Mouse (Mus musculus): Measurements from ENCODE around the gene Gm13290. TPM values are rescaled to one million over a fixed set of nuclear protein-coding genes. Genes with fewer than 3 reads are reported as not detected.
"Not testable (repeated sequence)": the region's sequence is repeated elsewhere in the genome, so short reads cannot be mapped to it uniquely, and the experiment has no call there.

The Gm13290 gene
- polyA plus RNA-seq, 1 experiment from 2014 or later = not detected

- not testable (repeated sequence) for H3K36me3 ChIP-seq (ENCODE audit: control insufficient read depth, insufficient read depth, low read length); H3K27ac ChIP-seq (ENCODE audit: low read depth, low read length); H3K4me1 ChIP-seq (ENCODE audit: control insufficient read depth, insufficient read depth, low read length); H3K27me3 ChIP-seq (ENCODE audit: control insufficient read depth, insufficient read depth, low read length); H3K9ac ChIP-seq (replicated peaks; ENCODE audit: low read depth, low read length); H3K9me3 ChIP-seq (ENCODE audit: control insufficient read depth, low read length); ATAC-seq (ENCODE audit: low read depth)
- 5% methylated on average over 20 of the region's 42 CpGs for WGBS
- peak overlapping the region; percentile 20; the same call in 1 of the 2 replicates for H3K4me3 ChIP-seq (ENCODE audit: low read depth, low read length)
- H3K4me2 ChIP-seq (ENCODE audit: low read depth, low read length) = peak overlapping the region; percentile 44
Observed at GRCm38 (mm10) chr4:88763384-88764018, 10.1 kb upstream of the Gm13290 start.

GRCm38 (mm10) chr4:88776622-88777021 lies 3.0 kb downstream of the Gm13290 start, which contains the start of gene Gm13289:
Gm13289 (plus strand) TSS chr4:88776922.
- H3K27ac ChIP-seq (ENCODE audit: low read depth, low read length); ATAC-seq (ENCODE audit: low read depth); H3K4me1 ChIP-seq (ENCODE audit: control insufficient read depth, insufficient read depth, low read length); H3K9me3 ChIP-seq (ENCODE audit: control insufficient read depth, low read length); H3K36me3 ChIP-seq (ENCODE audit: control insufficient read depth, insufficient read depth, low read length); H3K4me3 ChIP-seq (ENCODE audit: low read depth, low read length); H3K27me3 ChIP-seq (ENCODE audit: control insufficient read depth, insufficient read depth, low read length); H3K9ac ChIP-seq (replicated peaks; ENCODE audit: low read depth, low read length); H3K4me2 ChIP-seq (ENCODE audit: low read depth, low read length): not testable (repeated sequence)
- WGBS = no CpG with 5 or more reads among the region's 29 CpGs

GRCm38 (mm10) chr4:88779550-88779949 lies 5.9 kb downstream of the Gm13290 start, which contains the start of gene Gm13272:
Gm13272 (plus strand) TSS chr4:88779850.
- H3K27me3 ChIP-seq (ENCODE audit: control insufficient read depth, insufficient read depth, low read length); H3K4me1 ChIP-seq (ENCODE audit: control insufficient read depth, insufficient read depth, low read length); H3K9me3 ChIP-seq (ENCODE audit: control insufficient read depth, low read length); H3K27ac ChIP-seq (ENCODE audit: low read depth, low read length); H3K36me3 ChIP-seq (ENCODE audit: control insufficient read depth, insufficient read depth, low read length); H3K4me2 ChIP-seq (ENCODE audit: low read depth, low read length); ATAC-seq (ENCODE audit: low read depth); H3K4me3 ChIP-seq (ENCODE audit: low read depth, low read length); H3K9ac ChIP-seq (replicated peaks; ENCODE audit: low read depth, low read length): not testable (repeated sequence)
- WGBS = no CpG with 5 or more reads among the region's 29 CpGs

- not testable (repeated sequence) for H3K9ac ChIP-seq (replicated peaks; ENCODE audit: low read depth, low read length); ATAC-seq (ENCODE audit: low read depth); H3K27ac ChIP-seq (ENCODE audit: low read depth, low read length); H3K4me3 ChIP-seq (ENCODE audit: low read depth, low read length); H3K9me3 ChIP-seq (ENCODE audit: control insufficient read depth, low read length); H3K36me3 ChIP-seq (ENCODE audit: control insufficient read depth, insufficient read depth, low read length); H3K27me3 ChIP-seq (ENCODE audit: control insufficient read depth, insufficient read depth, low read length); H3K4me2 ChIP-seq (ENCODE audit: low read depth, low read length); H3K4me1 ChIP-seq (ENCODE audit: control insufficient read depth, insufficient read depth, low read length)
- 48% methylated on average over 15 of the region's 18 CpGs for WGBS
Observed at GRCm38 (mm10) chr4:88780320-88780719, 6.7 kb downstream of the Gm13290 start.

- H3K27ac ChIP-seq (ENCODE audit: low read depth, low read length); H3K9ac ChIP-seq (replicated peaks; ENCODE audit: low read depth, low read length); H3K4me1 ChIP-seq (ENCODE audit: control insufficient read depth, insufficient read depth, low read length); H3K27me3 ChIP-seq (ENCODE audit: control insufficient read depth, insufficient read depth, low read length); H3K9me3 ChIP-seq (ENCODE audit: control insufficient read depth, low read length); ATAC-seq (ENCODE audit: low read depth); H3K4me2 ChIP-seq (ENCODE audit: low read depth, low read length); H3K4me3 ChIP-seq (ENCODE audit: low read depth, low read length); H3K36me3 ChIP-seq (ENCODE audit: control insufficient read depth, insufficient read depth, low read length): not testable (repeated sequence)
- 9% methylated on average over 1 of the region's 7 CpGs for WGBS
Observed at GRCm38 (mm10) chr4:88781831-88782230, 8.2 kb downstream of the Gm13290 start, which contains the start of gene Ifnz. Ifnz (plus strand) TSS chr4:88782131.

- H3K36me3 ChIP-seq (ENCODE audit: control insufficient read depth, insufficient read depth, low read length); H3K27ac ChIP-seq (ENCODE audit: low read depth, low read length); H3K4me3 ChIP-seq (ENCODE audit: low read depth, low read length); H3K9ac ChIP-seq (replicated peaks; ENCODE audit: low read depth, low read length); H3K27me3 ChIP-seq (ENCODE audit: control insufficient read depth, insufficient read depth, low read length); H3K4me1 ChIP-seq (ENCODE audit: control insufficient read depth, insufficient read depth, low read length); ATAC-seq (ENCODE audit: low read depth); H3K9me3 ChIP-seq (ENCODE audit: control insufficient read depth, low read length); H3K4me2 ChIP-seq (ENCODE audit: low read depth, low read length): not testable (repeated sequence)
- WGBS = 0% methylated on average over 4 of the region's 31 CpGs
Observed at GRCm38 (mm10) chr4:88782335-88782734, 8.7 kb downstream of the Gm13290 start.

- H3K4me3 ChIP-seq (ENCODE audit: low read depth, low read length); H3K4me1 ChIP-seq (ENCODE audit: control insufficient read depth, insufficient read depth, low read length); H3K9me3 ChIP-seq (ENCODE audit: control insufficient read depth, low read length); H3K27ac ChIP-seq (ENCODE audit: low read depth, low read length); H3K27me3 ChIP-seq (ENCODE audit: control insufficient read depth, insufficient read depth, low read length); H3K36me3 ChIP-seq (ENCODE audit: control insufficient read depth, insufficient read depth, low read length); H3K4me2 ChIP-seq (ENCODE audit: low read depth, low read length); ATAC-seq (ENCODE audit: low read depth); H3K9ac ChIP-seq (replicated peaks; ENCODE audit: low read depth, low read length): not testable (repeated sequence)
- no CpG with 5 or more reads among the region's 27 CpGs for WGBS
Observed at GRCm38 (mm10) chr4:88785409-88785808, 11.8 kb downstream of the Gm13290 start, which contains the start of gene Gm13276. Gm13276 (plus strand) TSS chr4:88785709.

- ATAC-seq (ENCODE audit: low read depth); H3K4me2 ChIP-seq (ENCODE audit: low read depth, low read length); H3K4me1 ChIP-seq (ENCODE audit: control insufficient read depth, insufficient read depth, low read length); H3K9me3 ChIP-seq (ENCODE audit: control insufficient read depth, low read length); H3K27ac ChIP-seq (ENCODE audit: low read depth, low read length); H3K4me3 ChIP-seq (ENCODE audit: low read depth, low read length); H3K36me3 ChIP-seq (ENCODE audit: control insufficient read depth, insufficient read depth, low read length); H3K9ac ChIP-seq (replicated peaks; ENCODE audit: low read depth, low read length); H3K27me3 ChIP-seq (ENCODE audit: control insufficient read depth, insufficient read depth, low read length): not testable (repeated sequence)
- 0% methylated on average over 1 of the region's 28 CpGs for WGBS
Observed at GRCm38 (mm10) chr4:88788402-88788801, 14.8 kb downstream of the Gm13290 start, which contains the start of gene Gm13277. Gm13277 (plus strand) TSS chr4:88788632.

GRCm38 (mm10) chr4:88791250-88791649 lies 17.6 kb downstream of the Gm13290 start, which contains the start of gene Gm13278:
Gm13278 (plus strand) TSS chr4:88791550.
- not testable (repeated sequence) for H3K4me2 ChIP-seq (ENCODE audit: low read depth, low read length); H3K9me3 ChIP-seq (ENCODE audit: control insufficient read depth, low read length); H3K4me3 ChIP-seq (ENCODE audit: low read depth, low read length); H3K4me1 ChIP-seq (ENCODE audit: control insufficient read depth, insufficient read depth, low read length); H3K27ac ChIP-seq (ENCODE audit: low read depth, low read length); ATAC-seq (ENCODE audit: low read depth); H3K36me3 ChIP-seq (ENCODE audit: control insufficient read depth, insufficient read depth, low read length); H3K27me3 ChIP-seq (ENCODE audit: control insufficient read depth, insufficient read depth, low read length); H3K9ac ChIP-seq (replicated peaks; ENCODE audit: low read depth, low read length)
- no CpG with 5 or more reads among the region's 28 CpGs for WGBS

Measured in neural tube, embryonic 14.5 days (tissue).